Mouse (Mus musculus): ENCODE results near the gene Hmx3.

DNA sequence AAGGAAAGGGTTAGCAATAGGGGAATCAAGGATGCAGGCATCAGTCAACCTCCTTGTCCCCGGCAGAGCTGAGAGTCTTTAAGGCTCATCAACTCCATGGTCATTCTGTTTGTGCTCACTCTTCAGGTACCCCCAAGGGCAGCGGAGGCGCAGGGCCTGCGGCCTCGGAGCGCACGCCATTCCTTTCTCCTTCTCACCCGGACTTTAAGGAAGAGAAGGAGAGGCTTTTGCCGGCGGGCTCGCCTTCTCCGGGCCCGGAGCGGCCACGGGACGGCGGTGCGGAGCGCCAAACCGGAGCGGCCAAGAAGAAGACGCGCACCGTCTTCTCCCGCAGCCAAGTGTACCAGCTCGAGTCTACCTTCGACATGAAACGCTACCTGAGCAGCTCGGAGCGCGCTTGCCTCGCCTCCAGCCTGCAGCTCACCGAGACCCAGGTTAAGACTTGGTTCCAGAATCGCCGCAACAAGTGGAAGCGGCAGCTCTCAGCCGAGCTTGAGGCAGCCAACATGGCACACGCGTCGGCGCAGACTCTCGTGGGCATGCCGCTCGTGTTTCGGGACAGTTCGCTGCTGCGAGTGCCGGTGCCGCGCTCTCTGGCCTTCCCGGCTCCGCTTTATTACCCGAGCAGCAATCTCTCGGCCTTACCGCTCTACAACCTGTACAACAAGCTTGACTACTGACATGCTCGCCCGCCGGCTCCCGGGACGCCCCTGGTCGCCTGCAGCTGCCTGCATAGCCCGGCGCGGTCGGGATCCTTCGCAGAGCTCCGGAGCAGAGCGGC, 12.8 kb downstream of the Hmx3 start:
- TF ChIP-seq POLR2A (IDR thresholded peaks at IDR 0.05; ENCODE audit: borderline replicate concordance, control insufficient read depth, low read depth, low read length) (no peak), CTCF (IDR thresholded peaks at IDR 0.05; ENCODE audit: control insufficient read depth, insufficient read depth, low read length) (no peak)
